Mouse (Mus musculus) CH12.LX (cell line): ENCODE results near the gene Myh9. TPM values are rescaled to one million over a fixed set of nuclear protein-coding genes. Genes with fewer than 3 reads are reported as not detected.

Source experiments
- DNase-seq: peaks from one replicate; pipeline ENCODE4 v3.0.0-alpha.2; 2013; ENCODE audit errors: extremely low read depth
- H3K27ac ChIP-seq: 2 replicates; pipeline ENCODE4 v1.5.1; 2012; ENCODE audit warnings: low read depth, mild to moderate bottlenecking, control low read depth, moderate library complexity; ENCODE audit not compliant: insufficient read depth
- H3K27me3 ChIP-seq: replicated peaks from 2 replicates; pipeline ENCODE3; 2012; ENCODE audit warnings: inconsistent platforms
- H3K36me3 ChIP-seq, 2 experiments: replicated peaks in 1 of 2; 2 replicates each; pipeline versions ENCODE3 to v1.6.1; 2012; ENCODE audit warnings: inconsistent platforms in 1 of 2, low read length in 1 of 2, mild to moderate bottlenecking in 1 of 2, mixed read lengths in 1 of 2, moderate library complexity in 1 of 2; ENCODE audit not compliant: control insufficient read depth in 1 of 2, insufficient read depth in 1 of 2
- H3K4me1 ChIP-seq, 2 experiments: 2 replicates each; pipeline ENCODE4 v1.6.1; 2012; ENCODE audit warnings: inconsistent platforms in 1 of 2, moderate library complexity in 1 of 2; ENCODE audit not compliant: insufficient read depth in 2 of 2, control insufficient read depth in 1 of 2
- H3K4me2 ChIP-seq: 2 replicates; pipeline ENCODE4 v1.6.1; 2012; ENCODE audit warnings: low read depth, mild to moderate bottlenecking, control low read depth; ENCODE audit not compliant: poor library complexity, insufficient read depth, severe bottlenecking
- H3K4me3 ChIP-seq, 3 experiments: fragments of 150-350 bp in 1 of 3; sonication (generic) in 1 of 3; replicated peaks in 1 of 3; 2 replicates each; pipeline versions ENCODE3 to v1.5.1; 2011 to 2012; ENCODE audit warnings: low read depth in 2 of 3, low read length in 2 of 3, mild to moderate bottlenecking in 2 of 3, moderate library complexity in 2 of 3, control low read depth in 1 of 3, improper control_type of control experiment in 1 of 3, inconsistent platforms in 1 of 3, mixed read lengths in 1 of 3; ENCODE audit not compliant: poor library complexity in 1 of 3
- H3K79me2 ChIP-seq: replicated peaks from 2 replicates; pipeline ENCODE4 v1.6.1; 2012; ENCODE audit warnings: mild to moderate bottlenecking, moderate library complexity; ENCODE audit not compliant: control insufficient read depth, poor library complexity, insufficient read depth, severe bottlenecking; ENCODE audit errors: extremely low read depth
- H3K9ac ChIP-seq: 2 replicates; pipeline ENCODE4 v1.6.1; 2012; ENCODE audit warnings: low read depth, mild to moderate bottlenecking, control low read depth, moderate library complexity; ENCODE audit not compliant: insufficient read depth
- H3K9me3 ChIP-seq: replicated peaks from 2 replicates; pipeline ENCODE3; 2012; ENCODE audit warnings: low read length, inconsistent platforms, mixed read lengths
- BHLHE40 ChIP-seq: IDR thresholded peaks from 2 replicates; pipeline ENCODE4 v1.6.1; 2011; ENCODE audit warnings: mild to moderate bottlenecking, low read depth, low read length, improper control_type of control experiment
- CHD1 ChIP-seq: IDR thresholded peaks from 2 replicates; pipeline ENCODE4 v1.6.1; 2012; ENCODE audit warnings: low read depth, low read length, improper control_type of control experiment, inconsistent platforms
- CHD2 ChIP-seq: IDR thresholded peaks from 2 replicates; pipeline ENCODE4 v1.6.1; 2011; ENCODE audit warnings: low read length, improper control_type of control experiment
- ELF1 ChIP-seq: IDR thresholded peaks from 2 replicates; pipeline ENCODE4 v1.6.1; 2014; ENCODE audit warnings: low read depth, mild to moderate bottlenecking, inconsistent platforms, low read length, improper control_type of control experiment
- EP300 ChIP-seq: IDR thresholded peaks from 2 replicates; pipeline ENCODE4 v1.6.1; 2011; ENCODE audit warnings: low read length, improper control_type of control experiment
- ETS1 ChIP-seq: conservative IDR thresholded peaks from 2 replicates; pipeline ENCODE4 v1.6.1; 2012; ENCODE audit warnings: low read depth, mild to moderate bottlenecking, inconsistent platforms, low read length, improper control_type of control experiment, moderate library complexity
- GABPA ChIP-seq: IDR thresholded peaks from 2 replicates; pipeline ENCODE4 v1.6.1; 2012; ENCODE audit warnings: low read depth, low read length, improper control_type of control experiment, inconsistent platforms; ENCODE audit not compliant: insufficient replicate concordance
- IRF4 ChIP-seq: IDR thresholded peaks from 2 replicates; pipeline ENCODE4 v1.6.1; 2014; ENCODE audit warnings: low read depth, mild to moderate bottlenecking, inconsistent platforms, low read length, improper control_type of control experiment
- MAX ChIP-seq: IDR thresholded peaks from 2 replicates; pipeline ENCODE4 v1.6.1; 2011; ENCODE audit warnings: low read length, improper control_type of control experiment
- MAZ ChIP-seq: IDR thresholded peaks from 2 replicates; pipeline ENCODE4 v1.6.1; 2012; ENCODE audit warnings: low read depth, mild to moderate bottlenecking, inconsistent platforms, low read length, improper control_type of control experiment, moderate library complexity
- MEF2A ChIP-seq: IDR thresholded peaks from 2 replicates; pipeline ENCODE4 v1.6.1; 2014; ENCODE audit warnings: low read depth, mild to moderate bottlenecking, inconsistent platforms, low read length, improper control_type of control experiment, borderline replicate concordance
- MYC ChIP-seq: IDR thresholded peaks from 2 replicates; pipeline ENCODE4 v1.6.1; 2011; ENCODE audit warnings: low read depth, mild to moderate bottlenecking, improper control_type of control experiment, low read length
- NELFE ChIP-seq: IDR thresholded peaks from 2 replicates; pipeline ENCODE4 v1.6.1; 2011; ENCODE audit warnings: low read depth, low read length, improper control_type of control experiment
- NRF1 ChIP-seq: IDR thresholded peaks from 2 replicates; pipeline ENCODE4 v1.6.1; 2014; ENCODE audit warnings: low read depth, mild to moderate bottlenecking, inconsistent platforms, low read length, improper control_type of control experiment, moderate library complexity
- POLR2A ChIP-seq: IDR thresholded peaks from 2 replicates; pipeline ENCODE4 v1.6.1; 2011; ENCODE audit warnings: low read depth, mild to moderate bottlenecking, improper control_type of control experiment, low read length
- RAD21 ChIP-seq: IDR thresholded peaks from 2 replicates; pipeline ENCODE4 v1.6.1; 2011; ENCODE audit warnings: low read depth, mild to moderate bottlenecking, low read length, improper control_type of control experiment, moderate library complexity
- RCOR1 ChIP-seq: conservative IDR thresholded peaks from 2 replicates; pipeline ENCODE4 v1.6.1; 2012; ENCODE audit warnings: low read depth, mild to moderate bottlenecking, inconsistent platforms, low read length, improper control_type of control experiment
- SIN3A ChIP-seq: IDR thresholded peaks from 2 replicates; pipeline ENCODE4 v1.6.1; 2012; ENCODE audit warnings: low read length, improper control_type of control experiment, inconsistent platforms
- SMC3 ChIP-seq: IDR thresholded peaks from 2 replicates; pipeline ENCODE4 v1.6.1; 2011; ENCODE audit warnings: low read depth, low read length, improper control_type of control experiment
- TBP ChIP-seq: conservative IDR thresholded peaks from 2 replicates; pipeline ENCODE4 v1.6.1; 2011; ENCODE audit warnings: low read depth, low read length, improper control_type of control experiment
- TCF12 ChIP-seq: IDR thresholded peaks from 2 replicates; pipeline ENCODE4 v1.6.1; 2014; ENCODE audit warnings: low read depth, mild to moderate bottlenecking, inconsistent platforms, low read length, improper control_type of control experiment
- UBTF ChIP-seq: IDR thresholded peaks from 2 replicates; pipeline ENCODE4 v1.6.1; 2012; ENCODE audit warnings: low read depth, mild to moderate bottlenecking, inconsistent platforms, low read length, improper control_type of control experiment, moderate library complexity
- ZNF384 ChIP-seq: IDR thresholded peaks from 2 replicates; pipeline ENCODE4 v1.6.1; 2012; ENCODE audit warnings: low read depth, low read length, improper control_type of control experiment, inconsistent platforms
- dilution Hi-C: fragments of 300-500 bp; cut with MboI; formaldehyde crosslinking; loops from 2 replicates; pipeline ENCODE4 v1.14.3; 2020; ENCODE audit warnings: low sequenced_read_pairs; ENCODE audit not compliant: extremely low pct_unique_long_range_greater_than_20kb, extremely low pct_ligation_motif_present
- in situ Hi-C: fragments of 300-500 bp; cut with MboI; formaldehyde crosslinking; loops from 3 replicates; pipeline ENCODE4 v1.14.3; 2019; ENCODE audit warnings: low sequenced_read_pairs, low pct_ligation_motif_present, low pct_unique_long_range_greater_than_20kb, mixed read lengths
- polyA plus RNA-seq: library from polyadenylated mRNA; unstranded; fragments of >175 nt; gene quantifications from 2 replicates; pipeline ENCODE4 v1.2.1, GENCODE M21; 2012; ENCODE audit warnings: low read depth; ENCODE audit not compliant: insufficient read length
- total RNA-seq, 2 experiments: library from RNA; depleted of rRNA; stranded (reverse); fragments of 300-350 nt in 1 of 2; fragments of >200 nt in 1 of 2; gene quantifications; 2 replicates each; pipeline ENCODE4 v1.2.3; 2012 to 2014

Gene Myh9
- total and polyA plus RNA-seq, 3 experiments, result 43.8 to 165 (median 146) TPM

GRCm38 (mm10) chr15:77816601-77816950, 25.4 kb downstream of the Myh9 start:
- no peak for DNase-seq
- H3K27ac ChIP-seq, result peak overlapping the region; percentile 99
- H3K4me1 ChIP-seq, result peaks cover 66 to 99% of the 10 kb centered on the region in 2 experiments
- no peaks in the 10 kb centered on the region for H3K27me3 ChIP-seq
- H3K9ac ChIP-seq, result peak overlapping the region; percentile 52
- in situ Hi-C loops (no loop called here), dilution Hi-C loops (no loop called here)
- H3K36me3 ChIP-seq, result peaks cover 20 to 68% of the 10 kb centered on the region in 2 experiments
- H3K4me3 ChIP-seq, result peak overlapping the region in 1 of 3 experiments; percentile 5
- H3K4me2 ChIP-seq, result peak overlapping the region; percentile 80
- H3K79me2 ChIP-seq, result peaks cover 95% of the 10 kb centered on the region
- TF ChIP-seq IRF4 (peak; percentile 31; the same call in 1 of the 2 replicates), RCOR1 (no peak)
- no peaks in the 10 kb centered on the region for H3K9me3 ChIP-seq

GRCm38 (mm10) chr15:77815867-77816600, 25.9 kb downstream of the Myh9 start:
- dilution Hi-C loops (no loop called here), in situ Hi-C loops (no loop called here)
- Histone ChIP-seq H3K36me3 (peaks cover 24 to 68% of the 10 kb centered on the region in 2 experiments), H3K79me2 (peaks cover 94% of the 10 kb centered on the region), H3K4me2 (peak overlapping the region; percentile 80), H3K9ac (peak overlapping the region; percentile 52), H3K27ac (peak overlapping the region; percentile 99), H3K4me3 (peak overlapping the region in 2 of 3 experiments; percentile 21 to 34), H3K9me3 (no peaks in the 10 kb centered on the region), H3K4me1 (peaks cover 66 to 99% of the 10 kb centered on the region in 2 experiments), H3K27me3 (no peaks in the 10 kb centered on the region)
- DNase-seq, result no peak
- TF ChIP-seq EP300, result peak; percentile 47
- TF ChIP-seq IRF4, result peak; percentile 61; the same call in 1 of the 2 replicates
- peak; percentile 96; the same call in 1 of the 2 replicates for TF ChIP-seq CHD1
- 0 out of 2 replicates have a peak, but pooled peaks have one; percentile 32 for TF ChIP-seq NRF1
- no peak for TF ChIP-seq UBTF
- TF ChIP-seq RAD21, result no peak; the same call in 1 of the 2 replicates
- TF ChIP-seq ELF1, result peak; percentile 30; the same call in 1 of the 2 replicates
- peak; percentile 77 for TF ChIP-seq ETS1
- 0 out of 2 replicates have a peak, but pooled peaks have one; percentile 20 for TF ChIP-seq TCF12
- no peak for TF ChIP-seq ZNF384
- TF ChIP-seq BHLHE40, result no peak
- peak; percentile 70; the same call in 1 of the 2 replicates for TF ChIP-seq MAX
- TF ChIP-seq SMC3, result peak; percentile 2; the same call in 1 of the 2 replicates
- peak; percentile 60 for TF ChIP-seq MAZ
- 0 out of 2 replicates have a peak, but pooled peaks have one; percentile 46 for TF ChIP-seq MYC
- no peak for TF ChIP-seq GABPA
- peak; percentile 98 for TF ChIP-seq MEF2A
- 0 out of 2 replicates have a peak, but pooled peaks have one; percentile 50 for TF ChIP-seq TBP
- TF ChIP-seq SIN3A, result peak; percentile 51; the same call in 1 of the 2 replicates
- TF ChIP-seq NELFE, result 0 out of 2 replicates have a peak, but pooled peaks have one; percentile 56
- peak; percentile 49; the same call in 1 of the 2 replicates for TF ChIP-seq POLR2A
- TF ChIP-seq CHD2, result peak; percentile 32; the same call in 1 of the 2 replicates
